Mouse (Mus musculus) neural tube, embryonic 15.5 days (tissue): ENCODE results near the gene Abcd1. TPM values are rescaled to one million over a fixed set of nuclear protein-coding genes. Genes with fewer than 3 reads are reported as not detected.
A peak's percentile ranks its signal among the peaks of the same experiment; 100 is the strongest.

Experiments
- ATAC-seq: fragments of 200-750 bp; cut with Nextera tagmentation; 2 replicates; pipeline ENCODE4 v1.8.0; 2017; ENCODE audit warnings: mild to moderate bottlenecking, moderate TSS enrichment, moderate library complexity; ENCODE audit not compliant: low FRiP score
- H3K27ac ChIP-seq: fragments of 300-500 bp; sonication (generic); replicated peaks from 2 replicates; pipeline ENCODE4 v1.5.1; 2015; ENCODE audit warnings: mild to moderate bottlenecking, inconsistent platforms
- H3K27me3 ChIP-seq: fragments of 300-500 bp; sonication (generic); replicated peaks from 2 replicates; pipeline ENCODE4 v1.6.1; 2015; ENCODE audit warnings: inconsistent platforms
- H3K36me3 ChIP-seq: fragments of 300-500 bp; sonication (generic); 2 replicates; pipeline ENCODE4 v1.6.1; 2015; ENCODE audit warnings: inconsistent platforms
- H3K4me1 ChIP-seq: fragments of 300-500 bp; sonication (generic); 2 replicates; pipeline ENCODE4 v1.6.1; 2015; ENCODE audit warnings: inconsistent platforms
- H3K4me2 ChIP-seq: fragments of 300-500 bp; sonication (generic); 2 replicates; pipeline ENCODE4 v1.6.1; 2015; ENCODE audit warnings: inconsistent platforms, mild to moderate bottlenecking, moderate library complexity
- H3K4me3 ChIP-seq: fragments of 300-500 bp; sonication (generic); replicated peaks from 2 replicates; pipeline ENCODE4 v1.5.1; 2015; ENCODE audit warnings: mild to moderate bottlenecking, inconsistent platforms
- H3K9ac ChIP-seq: fragments of 300-500 bp; sonication (generic); replicated peaks from 2 replicates; pipeline ENCODE4 v1.6.1; 2015; ENCODE audit warnings: mild to moderate bottlenecking, inconsistent platforms
- H3K9me3 ChIP-seq: fragments of 300-500 bp; sonication (generic); replicated peaks from 2 replicates; pipeline ENCODE4 v1.6.1; 2016; ENCODE audit warnings: inconsistent platforms
- WGBS: fragments of 180-500 bp; shearing (Covaris S2); methylation state at CpG from one replicate; pipeline ENCODE4 v1.1.7; 2015; ENCODE audit warnings: mixed read lengths; 5-methylcytosine and 5-hydroxymethylcytosine counted together
- polyA plus RNA-seq: library from polyadenylated mRNA; unstranded; fragments of >200 nt; fragmentation: Nextera tagmentation; extraction: Ambion mirVana; gene quantifications from 2 replicates; pipeline ENCODE4 v1.2.1, GENCODE M21; 2015

Gene Abcd1
- polyA plus RNA-seq, 1 experiment from 2014 or later: 13.6 TPM

- Histone ChIP-seq H3K9ac (peak overlapping the region; percentile 75), H3K9me3 (no peaks in the 10 kb centered on the region), H3K4me2 (peak overlapping the region; percentile 60), H3K27me3 (no peaks in the 10 kb centered on the region), H3K36me3 (peaks cover 15% of the 10 kb centered on the region), H3K4me1 (peaks cover 33% of the 10 kb centered on the region), H3K4me3 (peak overlapping the region; percentile 58), H3K27ac (peak overlapping the region; percentile 92)
- ATAC-seq: peak; percentile 29
- WGBS: 22% methylated on average over 18 of the region's 22 CpGs
These were observed 70.8 kb downstream of the Abcd1 start for GRCm38 (mm10) chrX:73787225-73787558.

Other genes with a start within 250 kb of the Abcd1 start
- 29.1 and 33.4 TPM in 2 replicates for gene Bgn, start 233.0 kb upstream of the Abcd1 start, polyA plus RNA-seq
- gene Atp2b3, start 213.5 kb upstream of the Abcd1 start, polyA plus RNA-seq: 6.1 and 7.0 TPM in 2 replicates
- 1.0 and 1.8 TPM in 2 replicates for gene Dusp9, start 77.2 kb upstream of the Abcd1 start, polyA plus RNA-seq
- 156 and 187 TPM in 2 replicates for gene Pnck, start 56.5 kb upstream of the Abcd1 start, polyA plus RNA-seq
- 8.2 TPM in 2 replicates for gene Slc6a8, start 43.4 kb upstream of the Abcd1 start, polyA plus RNA-seq
- gene Bcap31, start 422 bp upstream of the Abcd1 start, polyA plus RNA-seq: 146 and 166 TPM in 2 replicates
- 0.70 and 0.92 TPM in 2 replicates for gene Plxnb3, start 40.5 kb downstream of the Abcd1 start, polyA plus RNA-seq
- gene Srpk3, start 57.8 kb downstream of the Abcd1 start, polyA plus RNA-seq: 3.6 and 4.8 TPM in 2 replicates
- 276 TPM in 2 replicates for gene Idh3g, start 70.3 kb downstream of the Abcd1 start, polyA plus RNA-seq
- gene Ssr4, start 70.4 kb downstream of the Abcd1 start, polyA plus RNA-seq: 158 and 163 TPM in 2 replicates
- 3.6 and 4.5 TPM in 2 replicates for gene Pdzd4, start 108.4 kb downstream of the Abcd1 start, polyA plus RNA-seq
- 0.05 and 0.20 TPM in 2 replicates for gene Avpr2, start 175.5 kb downstream of the Abcd1 start, polyA plus RNA-seq
- 86.3 and 95.4 TPM in 2 replicates for gene L1cam, start 179.5 kb downstream of the Abcd1 start, polyA plus RNA-seq
- 3.9 and 6.3 TPM in 2 replicates for gene Arhgap4, start 205.3 kb downstream of the Abcd1 start, polyA plus RNA-seq
- 110 and 123 TPM in 2 replicates for gene Naa10, start 205.3 kb downstream of the Abcd1 start, polyA plus RNA-seq
- gene Renbp, start 214.3 kb downstream of the Abcd1 start, polyA plus RNA-seq: 10.4 and 24.7 TPM in 2 replicates
- 40.4 and 41.4 TPM in 2 replicates for gene Hcfc1, start 249.8 kb downstream of the Abcd1 start, polyA plus RNA-seq